Mouse (Mus musculus): ENCODE results near the gene Tex36. TPM values are rescaled to one million over a fixed set of nuclear protein-coding genes. Genes with fewer than 3 reads are reported as not detected.
A peak's percentile ranks its signal among the peaks of the same experiment; 100 is the strongest.

The Tex36 gene
- polyA plus RNA-seq, 1 experiment from 2014 or later: 0.32 TPM

DNA sequence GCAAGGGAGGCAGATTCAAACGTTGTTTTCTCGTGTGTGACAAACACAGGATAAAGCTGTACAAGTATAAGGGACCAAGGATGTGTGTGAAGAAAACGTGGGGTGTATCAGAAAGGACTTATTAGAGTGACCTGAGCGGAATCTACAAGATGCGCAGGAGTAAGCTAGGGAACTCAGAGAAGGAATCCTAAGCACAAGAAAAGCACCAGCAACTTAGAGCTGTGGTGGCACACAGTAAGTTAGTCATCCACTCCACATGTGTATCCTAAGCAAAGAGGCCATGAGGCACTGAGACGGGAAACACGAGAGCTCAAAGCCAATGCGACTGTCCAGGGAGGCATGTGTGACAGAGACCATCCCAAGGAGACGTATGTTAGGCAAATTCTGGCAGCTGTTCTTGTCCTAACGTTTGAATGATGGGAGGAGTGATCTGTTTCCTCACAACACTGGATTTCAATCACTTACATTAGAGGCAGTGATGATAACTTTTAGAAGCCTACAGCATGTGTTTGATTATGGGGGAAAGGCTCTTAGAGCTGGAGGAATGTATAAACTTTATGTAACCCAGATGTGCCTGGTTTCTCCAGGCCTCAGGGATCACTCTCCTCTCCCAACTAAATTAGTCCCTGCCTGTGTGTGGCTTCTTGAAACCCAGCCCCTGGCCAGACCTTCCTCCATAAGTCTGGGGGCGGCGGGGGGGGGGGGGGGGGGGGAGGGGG is 33.1 kb upstream of the Tex36 start:
- H3K27ac ChIP-seq (ENCODE audit: low read depth): peak overlapping the region; percentile 3; the same call in 1 of the 2 replicates
- H3K27me3 ChIP-seq (ENCODE audit: insufficient read depth, low read length): no peaks in the 10 kb centered on the region
- no peak overlapping the region for H3K9ac ChIP-seq
- no peaks in the 10 kb centered on the region for H3K9me3 ChIP-seq (ENCODE audit: low read depth, low read length)
- DNase-seq: peak; percentile 29
- TF ChIP-seq CTCF (IDR thresholded peaks at IDR 0.05; ENCODE audit: low read depth): no peak
- H3K4me1 ChIP-seq (ENCODE audit: insufficient read depth): no peaks in the 10 kb centered on the region
- H3K4me2 ChIP-seq: no peak overlapping the region
- H3K4me3 ChIP-seq (ENCODE audit: low read depth, low read length): no peak overlapping the region
- WGBS: 44% methylated on average over 10 of the region's 12 CpGs
- H3K36me3 ChIP-seq (ENCODE audit: insufficient read depth): peaks cover 10% of the 10 kb centered on the region
- no peak for ATAC-seq (ENCODE audit: insufficient read depth)

- Histone ChIP-seq H3K36me3 (ENCODE audit: insufficient read depth) (no peaks in the 10 kb centered on the region), H3K4me3 (ENCODE audit: low read depth, low read length) (no peak overlapping the region), H3K27ac (ENCODE audit: low read depth) (no peak overlapping the region), H3K4me1 (ENCODE audit: insufficient read depth) (no peaks in the 10 kb centered on the region), H3K4me2 (no peak overlapping the region), H3K27me3 (ENCODE audit: insufficient read depth, low read length) (no peaks in the 10 kb centered on the region), H3K9ac (no peak overlapping the region), H3K9me3 (ENCODE audit: low read depth, low read length) (no peaks in the 10 kb centered on the region)
- WGBS: 18% methylated on average over 2 of the region's 2 CpGs
- DNase-seq: peak; percentile 80
- TF ChIP-seq CTCF (IDR thresholded peaks at IDR 0.05; ENCODE audit: low read depth): peak; percentile 59
- ATAC-seq (ENCODE audit: insufficient read depth): no peak
Measured at GRCm38 (mm10) chr7:133632476-133632875, 30.5 kb upstream of the Tex36 start.

GRCm38 (mm10) chr7:133630821-133631220 is 28.9 kb upstream of the Tex36 start:
- ATAC-seq (ENCODE audit: insufficient read depth): no peak
- Histone ChIP-seq H3K36me3 (ENCODE audit: insufficient read depth) (no peaks in the 10 kb centered on the region), H3K4me1 (ENCODE audit: insufficient read depth) (no peaks in the 10 kb centered on the region), H3K9me3 (ENCODE audit: low read depth, low read length) (no peaks in the 10 kb centered on the region), H3K27me3 (ENCODE audit: insufficient read depth, low read length) (no peaks in the 10 kb centered on the region), H3K4me3 (ENCODE audit: low read depth, low read length) (no peak overlapping the region), H3K9ac (no peak overlapping the region), H3K27ac (ENCODE audit: low read depth) (no peak overlapping the region), H3K4me2 (no peak overlapping the region)
- DNase-seq: no peak
- no peak for TF ChIP-seq CTCF (IDR thresholded peaks at IDR 0.05; ENCODE audit: low read depth)
- WGBS: 63% methylated on average over 5 of the region's 5 CpGs

DNA sequence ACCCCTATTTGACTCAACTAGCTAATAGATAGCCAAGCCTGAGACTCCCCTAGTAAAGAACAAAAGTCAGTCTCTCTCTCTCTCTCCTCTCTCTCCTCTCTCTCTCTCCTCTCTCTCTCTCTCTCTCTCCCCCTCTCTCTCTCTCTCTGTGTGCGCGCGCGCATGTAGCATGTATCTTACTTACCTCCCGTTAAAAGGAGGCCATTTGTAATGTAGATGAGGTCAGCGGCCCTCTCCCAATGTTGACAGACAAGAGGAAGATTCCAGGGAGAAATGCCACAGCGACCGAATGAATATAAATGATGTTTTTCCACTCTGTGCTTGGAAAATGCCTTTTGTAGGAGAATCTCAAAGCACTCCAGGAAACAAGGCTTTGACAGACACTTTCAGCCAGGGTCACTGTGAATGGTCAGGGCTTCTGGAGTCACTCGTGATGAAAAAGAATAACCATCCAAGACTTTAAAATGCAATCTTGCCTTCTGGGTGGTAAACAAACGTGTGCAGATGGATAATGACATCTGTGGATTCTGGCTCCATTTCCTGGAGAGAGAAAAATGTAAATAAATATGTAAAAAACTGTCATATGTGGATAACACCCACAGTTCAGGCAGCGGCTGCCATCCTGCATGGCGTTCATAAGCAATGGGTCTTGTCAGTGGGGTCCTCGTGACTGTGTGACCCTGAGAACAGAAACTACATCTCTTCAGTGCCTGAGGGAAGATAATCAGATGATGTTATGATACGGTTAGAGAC is 25.4 kb upstream of the Tex36 start:
- Histone ChIP-seq H3K27ac (ENCODE audit: low read depth) (0 out of 2 replicates have a peak overlapping the region, but pooled peaks have one; percentile 33), H3K4me1 (ENCODE audit: insufficient read depth) (no peaks in the 10 kb centered on the region), H3K9me3 (ENCODE audit: low read depth, low read length) (no peaks in the 10 kb centered on the region), H3K36me3 (ENCODE audit: insufficient read depth) (no peaks in the 10 kb centered on the region), H3K9ac (no peak overlapping the region), H3K27me3 (ENCODE audit: insufficient read depth, low read length) (no peaks in the 10 kb centered on the region), H3K4me2 (no peak overlapping the region), H3K4me3 (ENCODE audit: low read depth, low read length) (no peak overlapping the region)
- peak; percentile 80 for ATAC-seq (ENCODE audit: insufficient read depth)
- peak; percentile 77 for DNase-seq
- TF ChIP-seq CTCF (IDR thresholded peaks at IDR 0.05; ENCODE audit: low read depth): no peak
- WGBS: 24% methylated on average over 14 of the region's 14 CpGs

- ATAC-seq (ENCODE audit: insufficient read depth): no peak
- no peak overlapping the region for H3K4me3 ChIP-seq (ENCODE audit: low read depth, low read length)
- no peak for DNase-seq
- H3K4me2 ChIP-seq: no peak overlapping the region
- H3K36me3 ChIP-seq (ENCODE audit: insufficient read depth): no peaks in the 10 kb centered on the region
- no peak overlapping the region for H3K9ac ChIP-seq
- no peaks in the 10 kb centered on the region for H3K9me3 ChIP-seq (ENCODE audit: low read depth, low read length)
- 81% methylated on average over 5 of the region's 5 CpGs for WGBS
- no peaks in the 10 kb centered on the region for H3K4me1 ChIP-seq (ENCODE audit: insufficient read depth)
- H3K27ac ChIP-seq (ENCODE audit: low read depth): no peak overlapping the region
- TF ChIP-seq CTCF (IDR thresholded peaks at IDR 0.05; ENCODE audit: low read depth): no peak
- no peaks in the 10 kb centered on the region for H3K27me3 ChIP-seq (ENCODE audit: insufficient read depth, low read length)
Measured at GRCm38 (mm10) chr7:133623226-133623625, 21.3 kb upstream of the Tex36 start.

DNA sequence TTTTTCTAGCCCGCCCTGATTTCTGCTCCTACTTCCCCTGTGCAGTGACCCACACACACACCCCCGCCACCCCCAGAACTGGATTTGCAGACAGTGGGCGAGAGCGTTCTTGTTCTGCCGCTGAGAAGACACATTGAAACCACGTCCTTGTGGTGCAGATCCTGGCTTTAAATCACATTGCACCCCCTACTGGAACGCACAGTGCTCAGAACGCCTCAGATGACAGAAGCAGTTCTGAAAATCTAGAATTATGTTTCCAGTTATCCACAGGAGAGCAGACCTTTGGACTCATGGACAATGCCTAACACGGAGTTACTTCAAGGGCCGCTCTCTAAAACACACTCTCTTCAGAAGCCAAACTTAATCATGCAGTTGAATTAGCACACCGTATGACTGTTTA is 18.8 kb upstream of the Tex36 start:
- no peaks in the 10 kb centered on the region for H3K36me3 ChIP-seq (ENCODE audit: insufficient read depth)
- ATAC-seq (ENCODE audit: insufficient read depth) (peak; percentile 62; the same call in 1 of the 2 replicates), DNase-seq (peak; percentile 82)
- no peaks in the 10 kb centered on the region for H3K4me1 ChIP-seq (ENCODE audit: insufficient read depth)
- WGBS: 33% methylated on average over 11 of the region's 11 CpGs
- no peak overlapping the region for H3K27ac ChIP-seq (ENCODE audit: low read depth)
- TF ChIP-seq CTCF (IDR thresholded peaks at IDR 0.05; ENCODE audit: low read depth): peak; percentile 75
- no peaks in the 10 kb centered on the region for H3K27me3 ChIP-seq (ENCODE audit: insufficient read depth, low read length)
- peak overlapping the region; percentile 44; the same call in 1 of the 2 replicates for H3K4me2 ChIP-seq
- H3K9me3 ChIP-seq (ENCODE audit: low read depth, low read length): no peaks in the 10 kb centered on the region
- no peak overlapping the region for H3K4me3 ChIP-seq (ENCODE audit: low read depth, low read length)
- no peak overlapping the region for H3K9ac ChIP-seq

DNA sequence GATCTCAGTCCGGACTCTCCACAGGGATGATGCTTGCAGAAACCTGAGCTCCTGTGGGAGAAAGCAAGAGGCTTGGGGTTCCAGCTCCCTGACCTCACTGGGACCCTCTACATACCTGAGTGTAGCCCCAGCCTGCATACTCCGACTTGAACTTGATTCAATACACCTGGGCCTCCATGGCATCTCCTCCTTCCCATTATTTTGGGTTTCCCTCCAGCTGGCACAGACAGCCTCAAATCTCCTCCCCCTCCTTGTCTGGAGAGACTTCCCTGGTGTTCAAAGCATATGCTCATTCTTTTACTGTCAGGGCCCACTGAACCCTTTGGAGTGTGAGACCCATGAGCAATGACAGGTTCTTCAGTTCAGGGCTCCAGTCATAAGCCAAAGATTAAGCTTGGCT is 11.0 kb upstream of the Tex36 start:
- H3K4me3 ChIP-seq (ENCODE audit: low read depth, low read length): no peak overlapping the region
- TF ChIP-seq CTCF (IDR thresholded peaks at IDR 0.05; ENCODE audit: low read depth): no peak
- no peaks in the 10 kb centered on the region for H3K9me3 ChIP-seq (ENCODE audit: low read depth, low read length)
- ATAC-seq (ENCODE audit: insufficient read depth) (no peak), DNase-seq (no peak)
- H3K4me1 ChIP-seq (ENCODE audit: insufficient read depth): no peaks in the 10 kb centered on the region
- no peaks in the 10 kb centered on the region for H3K27me3 ChIP-seq (ENCODE audit: insufficient read depth, low read length)
- no peak overlapping the region for H3K27ac ChIP-seq (ENCODE audit: low read depth)
- no peak overlapping the region for H3K9ac ChIP-seq
- WGBS: 69% methylated on average over 2 of the region's 2 CpGs
- H3K4me2 ChIP-seq: no peak overlapping the region
- no peaks in the 10 kb centered on the region for H3K36me3 ChIP-seq (ENCODE audit: insufficient read depth)

Data from lung, embryonic 14.5 days (tissue).